Mouse (Mus musculus) bone marrow macrophage, adult 2 months (primary cell): ENCODE results near the gene Gm44805.

Source experiments
- CTCF ChIP-seq: IDR thresholded peaks from 2 replicates; pipeline ENCODE4 v1.5.1; 2012; ENCODE audit warnings: low read depth, mild to moderate bottlenecking, low read length, moderate library complexity
- POLR2A ChIP-seq: IDR thresholded peaks from 2 replicates; pipeline ENCODE4 v1.6.1; 2012; ENCODE audit warnings: mild to moderate bottlenecking, low read depth, low read length, borderline replicate concordance

DNA sequence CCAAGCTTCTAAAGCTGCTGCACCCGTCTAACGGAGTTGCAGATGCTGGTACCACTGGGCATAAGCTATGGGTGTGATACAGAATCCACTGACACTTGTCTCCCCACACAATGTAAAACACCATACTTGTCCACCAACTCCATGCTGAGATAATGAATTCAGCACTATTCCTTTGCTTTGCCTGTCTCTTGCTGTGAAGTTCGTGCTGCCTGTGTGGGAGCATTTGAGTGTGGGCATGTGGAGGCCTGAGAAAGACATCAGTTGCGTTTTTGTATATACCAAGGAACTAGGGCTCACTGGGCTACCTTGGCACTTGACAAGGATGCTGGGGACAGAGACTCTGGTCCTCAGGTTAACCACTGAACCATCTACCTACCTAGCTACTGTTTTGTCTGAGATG lies 40.0 kb downstream of the Gm44805 start:
- TF ChIP-seq POLR2A (no peak), CTCF (no peak)
